Mouse (Mus musculus) liver, postnatal 0 days (tissue): ENCODE data around the gene Tcerg1l.

ENCODE experiments used
- CTCF ChIP-seq: sonication (generic); IDR thresholded peaks from 2 replicates; pipeline ENCODE4 v1.5.1; 2016; ENCODE audit warnings: antibody characterized with exemption, low read depth
- EP300 ChIP-seq: IDR thresholded peaks from 2 replicates; pipeline ENCODE4 v1.6.1; 2016; ENCODE audit warnings: antibody characterized with exemption, low read depth, mild to moderate bottlenecking

DNA sequence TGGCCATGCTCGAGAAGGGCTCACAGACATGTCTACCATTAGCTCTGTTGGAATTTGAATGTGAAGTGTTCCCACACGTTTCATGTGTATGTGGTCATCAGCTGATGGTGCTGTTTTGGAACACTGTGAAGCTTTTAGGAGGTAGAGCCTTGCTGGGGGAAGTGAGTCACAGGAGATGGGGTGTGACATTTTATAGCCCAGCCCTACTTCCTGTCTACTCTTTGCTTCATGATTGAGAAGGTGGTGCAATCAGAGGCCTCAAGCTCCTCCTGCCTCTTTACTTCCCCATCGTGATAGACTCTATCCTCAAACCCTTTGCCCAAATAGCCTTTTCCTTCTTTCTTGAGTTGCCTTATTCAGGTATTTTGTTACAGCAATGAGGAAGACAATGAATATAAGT, 173.3 kb downstream of the Tcerg1l start:
- TF ChIP-seq CTCF (no peak), EP300 (no peak)
